Mouse (Mus musculus): ENCODE results near the gene Fam208a. TPM values are rescaled to one million over a fixed set of nuclear protein-coding genes. Genes with fewer than 3 reads are reported as not detected.

Gene Fam208a
- polyA plus RNA-seq, 1 experiment from 2014 or later: 13.6 TPM

DNA sequence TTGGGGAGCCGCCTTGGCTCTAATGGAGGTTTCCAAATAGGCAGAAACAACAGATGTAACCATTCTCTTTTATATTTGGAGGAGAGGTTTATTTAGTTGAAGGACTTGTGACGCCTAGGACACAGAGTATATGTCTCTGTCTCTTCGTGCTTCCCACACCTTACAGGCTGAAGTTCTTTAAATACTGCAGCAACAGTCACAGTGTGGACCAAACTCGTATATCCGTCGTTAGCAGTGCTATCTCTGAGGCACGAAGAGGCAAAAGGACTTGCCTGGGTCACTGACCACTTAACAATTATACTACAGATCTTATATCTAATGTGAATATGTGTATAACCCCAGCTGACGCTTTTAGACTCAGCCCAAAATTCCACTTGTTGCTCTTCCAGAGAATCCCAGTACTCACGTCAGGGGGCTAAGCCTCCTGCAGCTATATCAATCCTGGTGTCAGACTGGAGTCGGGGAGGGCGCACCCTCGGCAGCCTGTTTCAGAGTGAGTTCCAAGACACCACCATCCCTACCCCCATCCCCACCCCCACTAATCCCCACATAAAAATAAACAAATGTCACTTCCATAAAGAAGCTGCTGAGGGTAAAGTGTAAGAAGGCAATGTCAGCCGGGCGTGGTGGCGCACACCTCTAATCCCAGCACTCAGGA lies 80.1 kb downstream of the Fam208a start:
- Histone ChIP-seq H3K9me3 (ENCODE audit: control insufficient read depth, low read length) (no peaks in the 10 kb centered on the region), H3K9ac (ENCODE audit: low read length) (peak overlapping the region; percentile 75), H3K36me3 (ENCODE audit: control insufficient read depth, insufficient read depth, low read length) (peaks cover 14% of the 10 kb centered on the region), H3K27me3 (ENCODE audit: control insufficient read depth, insufficient read depth, low read length) (no peaks in the 10 kb centered on the region), H3K27ac (replicated peaks in 1 of 2; ENCODE audit: control insufficient read depth in 1 of 2, insufficient read depth in 1 of 2, low read depth in 2 of 2, low read length in 2 of 2) (peak overlapping the region; percentile 38 to 73), H3K4me3 (ENCODE audit: control insufficient read depth in 1 of 2, insufficient read depth in 1 of 2, low read depth in 1 of 2, low read length in 2 of 2) (peak overlapping the region; percentile 64 to 82), H3K4me1 (ENCODE audit: control insufficient read depth in 2 of 2, insufficient read depth in 2 of 2, low read length in 2 of 2) (peaks cover 0 to 4% of the 10 kb centered on the region in 2 experiments; a peak in 1 of 4 replicates), H3K4me2 (ENCODE audit: low read length) (peak overlapping the region; percentile 68)
- ATAC-seq (ENCODE audit: insufficient number of reproducible peaks, insufficient read depth, low FRiP score, low read depth): peak; percentile 18; the same call in 1 of the 2 replicates
- 16% methylated on average over 15 of the region's 15 CpGs for WGBS

DNA sequence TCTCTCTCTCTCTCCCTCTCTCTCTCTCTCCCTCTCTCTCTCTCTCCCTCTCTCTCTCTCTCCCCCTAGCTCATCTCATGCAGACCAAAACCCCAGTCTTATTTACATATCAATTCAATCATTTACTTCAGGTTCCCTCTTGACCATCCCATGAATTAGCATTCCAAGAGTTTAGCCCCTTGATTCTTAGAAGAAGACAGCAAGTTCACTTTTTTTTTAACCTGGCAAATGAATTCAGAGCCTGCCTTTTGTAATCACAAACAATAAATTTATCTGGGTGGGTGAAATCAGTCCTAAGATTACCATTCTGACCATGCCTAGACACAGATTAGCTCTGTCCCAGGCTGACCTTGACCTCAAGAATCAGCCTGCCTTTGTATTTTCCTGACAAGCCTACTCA lies 95.9 kb downstream of the Fam208a start:
- no peak overlapping the region for H3K4me3 ChIP-seq (ENCODE audit: control insufficient read depth in 1 of 2, insufficient read depth in 1 of 2, low read depth in 1 of 2, low read length in 2 of 2)
- H3K27ac ChIP-seq (replicated peaks in 1 of 2; ENCODE audit: control insufficient read depth in 1 of 2, insufficient read depth in 1 of 2, low read depth in 2 of 2, low read length in 2 of 2): no peak overlapping the region
- H3K36me3 ChIP-seq (ENCODE audit: control insufficient read depth, insufficient read depth, low read length): no peaks in the 10 kb centered on the region
- no peaks in the 10 kb centered on the region for H3K4me1 ChIP-seq (ENCODE audit: control insufficient read depth in 2 of 2, insufficient read depth in 2 of 2, low read length in 2 of 2)
- no peak overlapping the region for H3K4me2 ChIP-seq (ENCODE audit: low read length)
- H3K9me3 ChIP-seq (ENCODE audit: control insufficient read depth, low read length): peaks cover 9% of the 10 kb centered on the region; the same call in 1 of the 2 replicates
- ATAC-seq (ENCODE audit: insufficient number of reproducible peaks, insufficient read depth, low FRiP score, low read depth): no peak
- H3K9ac ChIP-seq (ENCODE audit: low read length): no peak overlapping the region
- H3K27me3 ChIP-seq (ENCODE audit: control insufficient read depth, insufficient read depth, low read length): no peaks in the 10 kb centered on the region

Small RNA genes lying within 50 kb of the gene (microRNA-seq; reads per million reads assigned to microRNA genes)
- not detected for gene Gm23633

Other genes starting within 250 kb of the Fam208a start
- 7.8 and 8.0 TPM in 2 replicates for gene Ccdc66, start 79.6 kb downstream of the Fam208a start, polyA plus RNA-seq (2014; fragmentation: Nextera tagmentation; extraction: Ambion mirVana)
- 2.7 and 3.2 TPM in 2 replicates for gene Erc2, start 193.6 kb downstream of the Fam208a start, polyA plus RNA-seq (2014; fragmentation: Nextera tagmentation; extraction: Ambion mirVana)